ENCODE assay signal across 35 mouse cellular contexts in genomic region chr14:101933551-101933950, GRCm38 (mm10).
"Had no signal": no experiment of that assay in that cellular context is flagged by ENCODE, and none has a peak within 500 bp of the region (broad histone marks: within the 10 kb centered on the region; RNA-seq: fewer than 3 reads in every experiment).

No protein-coding gene starts in this region.

- H3K4me2 ChIP-seq: heart, embryonic 11.5 days; heart, embryonic 12.5 days; heart, embryonic 13.5 days; heart, embryonic 15.5 days; hindbrain, embryonic 12.5 days; hindbrain, embryonic 13.5 days; hindbrain, embryonic 14.5 days; hindbrain, embryonic 15.5 days; intestine, embryonic 15.5 days; kidney, embryonic 15.5 days had no signal

- DNase-seq: heart, postnatal 10 days; heart, postnatal 14 days; heart, postnatal 36 days; heart, postnatal 4 days; kidney, adult 11 months; kidney, adult 18-20 months; kidney, adult 2 months; kidney, adult 8-10 months; kidney, adult 9 months; kidney, postnatal 10 days; kidney, postnatal 14 days; kidney, postnatal 25 days; kidney, postnatal 36 days; kidney, postnatal 4 days; layer of hippocampus, adult 9-11 months; layer of hippocampus, postnatal 36 days had no signal

- H3K36me3 ChIP-seq: hindbrain, embryonic 10.5 days; hindbrain, embryonic 12.5 days; hindbrain, embryonic 13.5 days; hindbrain, embryonic 15.5 days; intestine, embryonic 15.5 days; kidney, embryonic 15.5 days had no signal

- H3K9ac ChIP-seq: heart, embryonic 12.5 days; heart, embryonic 13.5 days; heart, embryonic 15.5 days; hindbrain, embryonic 12.5 days; hindbrain, embryonic 13.5 days; hindbrain, embryonic 14.5 days; hindbrain, embryonic 15.5 days; intestine, embryonic 15.5 days; kidney, embryonic 15.5 days had no signal

- ATAC-seq: hindbrain, embryonic 16.5 days; hindbrain, postnatal 0 days; inflammation-experienced regulatory T-cells, adult 6 months; intestine, embryonic 15.5 days; intestine, embryonic 16.5 days; intestine, postnatal 0 days had no signal

- H3K4me1 ChIP-seq: heart, embryonic 10.5 days; hindbrain, embryonic 12.5 days; hindbrain, embryonic 13.5 days; hindbrain, embryonic 15.5 days; intestine, embryonic 15.5 days; kidney, embryonic 15.5 days had no signal

- H3K4me3 ChIP-seq: heart, embryonic 10.5 days; heart, embryonic 12.5 days; heart, embryonic 13.5 days; heart, embryonic 15.5 days; hindbrain, embryonic 10.5 days; hindbrain, embryonic 12.5 days; hindbrain, embryonic 13.5 days; hindbrain, embryonic 15.5 days; intestine, embryonic 15.5 days; kidney, embryonic 15.5 days; layer of hippocampus, adult 2 months had no signal

- H3K9me3 ChIP-seq: heart, embryonic 10.5 days; heart, embryonic 12.5 days; heart, embryonic 13.5 days; heart, embryonic 15.5 days; hindbrain, embryonic 10.5 days; hindbrain, embryonic 13.5 days; hindbrain, embryonic 15.5 days; intestine, embryonic 15.5 days; kidney, embryonic 15.5 days had no signal

- H3K27me3 ChIP-seq: heart, embryonic 12.5 days; heart, embryonic 13.5 days; heart, embryonic 15.5 days; hindbrain, embryonic 12.5 days; hindbrain, embryonic 13.5 days; hindbrain, embryonic 15.5 days; intestine, embryonic 15.5 days; kidney, embryonic 15.5 days had no signal

- H3K27ac ChIP-seq: heart, embryonic 10.5 days; heart, embryonic 13.5 days; heart, embryonic 15.5 days; hindbrain, embryonic 10.5 days; hindbrain, embryonic 12.5 days; hindbrain, embryonic 13.5 days; hindbrain, embryonic 14.5 days; hindbrain, embryonic 15.5 days; hindbrain, postnatal 0 days; intestine, embryonic 15.5 days; kidney, embryonic 15.5 days; kidney, postnatal 0 days; layer of hippocampus, adult 2 months had no signal
